Comparison of ENCODE assay signal across 10 mouse cellular contexts in the genomic region with DNA sequence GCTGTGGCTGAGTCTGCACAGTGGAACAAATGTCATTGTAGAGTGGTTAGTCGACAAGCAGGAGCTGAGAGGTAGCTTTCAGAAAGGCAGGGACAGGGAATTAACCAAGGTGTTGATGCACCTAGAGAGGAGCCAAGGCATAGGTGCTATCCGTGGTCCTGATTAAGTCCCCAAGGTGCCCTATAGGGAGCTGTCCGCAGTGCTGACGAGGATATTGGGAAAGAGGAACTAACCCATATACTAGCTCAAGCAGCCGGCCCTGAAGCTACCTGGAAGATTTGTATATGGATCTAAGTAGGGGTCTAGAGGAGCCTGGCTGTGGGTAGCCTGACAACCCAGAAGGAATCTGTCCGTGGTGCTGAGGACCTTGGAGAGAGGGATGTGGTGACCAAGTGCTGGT. TPM values are rescaled to one million over a fixed set of nuclear protein-coding genes. Genes with fewer than 3 reads are reported as not detected.
A peak's percentile ranks its signal among the peaks of the same experiment; 100 is the strongest.
DNase-seq lines count a peak whose midpoint lies in the region; ATAC-seq and TF ChIP-seq lines count a peak whose summit lies in the region.
"Had no signal": no experiment of that assay in that cellular context is flagged by ENCODE, and none has a peak within 500 bp of the region (broad histone marks: within the 10 kb centered on the region; RNA-seq: fewer than 3 reads in every experiment).

No protein-coding gene starts in this region.

- DNase-seq in CD4-positive, CD25-positive, alpha-beta regulatory T cell, adult 2 months (ENCODE audit: low read depth, low spot score), result peak; percentile 70
- peak; percentile 77 for DNase-seq in 3T3-L1 (ENCODE audit: low read depth, low spot score)
- peak; percentile 85 for DNase-seq in embryo, embryonic 10.5 days (ENCODE audit: low spot score)
- DNase-seq in kidney, postnatal 36 days, result peak; percentile 64 to 77
- DNase-seq in spleen, adult 2 months (ENCODE audit: low read depth in 1 of 2, low spot score in 2 of 2), result peak; percentile 55 to 59
- no peak for DNase-seq in cerebellum, postnatal 14 days
- no peak for DNase-seq in frontal cortex, postnatal 14 days (ENCODE audit: low spot score in 2 of 2)

- TF ChIP-seq CTCF in spleen, adult 2 months (IDR thresholded peaks at IDR 0.05; ENCODE audit: extremely low read depth, insufficient read depth, insufficient read length, insufficient replicate concordance), result no peak

- 5% methylated on average over 6 of the region's 6 CpGs for WGBS in spleen, adult 2 months

- no peak overlapping the region for H3K4me3 ChIP-seq in spleen, adult 2 months (ENCODE audit: extremely low read depth, insufficient read depth, insufficient read length)
- H3K4me3 ChIP-seq: limb, embryonic 13.5 days had no signal

- ATAC-seq in CD4-positive, CD25-positive, alpha-beta regulatory T cell, adult 4 months, result no peak

- H3K4me1 ChIP-seq in spleen, adult 2 months (ENCODE audit: control insufficient read depth, insufficient read depth, insufficient read length), result no peaks in the 10 kb centered on the region
- H3K4me1 ChIP-seq: limb, embryonic 13.5 days had no signal

- H3K27ac ChIP-seq in spleen, adult 2 months (ENCODE audit: insufficient read depth, low read length), result no peak overlapping the region
- H3K27ac ChIP-seq: limb, embryonic 13.5 days had no signal

- no peaks in the 10 kb centered on the region for H3K27me3 ChIP-seq in spleen, adult 2 months (ENCODE audit: control insufficient read depth, insufficient read depth, low read length)
- H3K27me3 ChIP-seq: limb, embryonic 13.5 days had no signal

- no peaks in the 10 kb centered on the region for H3K36me3 ChIP-seq in spleen, adult 2 months (ENCODE audit: control insufficient read depth, insufficient read depth, low read length)
- H3K36me3 ChIP-seq: limb, embryonic 13.5 days had no signal

- no peak for TF ChIP-seq POLR2A in spleen, adult 2 months (IDR thresholded peaks at IDR 0.05; ENCODE audit: low read depth, low read length)

RNA-seq across cellular contexts. Expression of gene A230050P20Rik, which starts 11.3 kb away (rescaled TPM):
- polyA plus RNA-seq in CD4-positive, CD25-positive, alpha-beta regulatory T cell, adult 4 months (2017; shearing (Covaris generic)), result 10 to 100 TPM; 13.8 to 24.3 TPM
- polyA plus RNA-seq in spleen, adult 2 months (2012; rRNA removed), result 82.8 and 108 TPM in 2 replicates

RNA-seq across cellular contexts. Expression of gene Angptl6, which starts 22.4 kb away (rescaled TPM):
- polyA plus RNA-seq in CD4-positive, CD25-positive, alpha-beta regulatory T cell, adult 4 months (2017; shearing (Covaris generic)), result 1 to 10 TPM in 1 of 2 experiments, under 1 TPM in 1; 0.43 to 1.1 TPM
- polyA plus RNA-seq in spleen, adult 2 months (2012; rRNA removed), result 2.7 and 3.8 TPM in 2 replicates

RNA-seq across cellular contexts. Expression of gene Ppan, which starts 30.8 kb away (rescaled TPM):
- polyA plus RNA-seq in CD4-positive, CD25-positive, alpha-beta regulatory T cell, adult 4 months (2017; shearing (Covaris generic)), result 10 to 100 TPM; 24.1 to 36.4 TPM
- 116 and 120 TPM in 2 replicates for polyA plus RNA-seq in spleen, adult 2 months (2012; rRNA removed)

RNA-seq across cellular contexts. Expression of gene Rdh8, which starts 38.8 kb away (rescaled TPM):
- polyA plus RNA-seq in CD4-positive, CD25-positive, alpha-beta regulatory T cell, adult 4 months (2017; shearing (Covaris generic)), result not detected
- not detected in 2 replicates for polyA plus RNA-seq in spleen, adult 2 months (2012; rRNA removed)
- polyA plus RNA-seq: limb, embryonic 13.5 days; testis, adult 2 months had no signal

RNA-seq across cellular contexts. Expression of gene Eif3g, which starts 41.3 kb away (rescaled TPM):
- polyA plus RNA-seq in CD4-positive, CD25-positive, alpha-beta regulatory T cell, adult 4 months (2017; shearing (Covaris generic)), result 100 to 1,000 TPM; 200 to 213 TPM
- 89.3 and 103 TPM in 2 replicates for polyA plus RNA-seq in spleen, adult 2 months (2012; rRNA removed)

Comparison
In these comparisons a context has a peak if more than half of its experiments do, and no peak if none do; other contexts are left out.
1. DNase-seq: peak in CD4-positive, CD25-positive, alpha-beta regulatory T cell, adult 2 months (single experiment), 3T3-L1 (single experiment), embryo, embryonic 10.5 days (single experiment), kidney, postnatal 36 days (2 of 2) and spleen, adult 2 months (2 of 2); none in cerebellum, postnatal 14 days (0 of 2) and frontal cortex, postnatal 14 days (0 of 2).